9 mouse cellular contexts compared by ENCODE assay signal in genomic region chr5:18087919-18088445, GRCm38 (mm10).
DNase-seq lines count a peak whose midpoint lies in the region; ATAC-seq lines count a peak whose summit lies in the region.
"Had no signal": no experiment of that assay in that cellular context is flagged by ENCODE, and none has a peak within 500 bp of the region (broad histone marks: within the 10 kb centered on the region; RNA-seq: fewer than 3 reads in every experiment).

No protein-coding gene starts in this region.

- no peaks in the 10 kb centered on the region for H3K36me3 ChIP-seq in heart, embryonic 15.5 days

- peak overlapping the region; percentile 48 for H3K4me2 ChIP-seq in heart, embryonic 15.5 days

- H3K27ac ChIP-seq in heart, embryonic 15.5 days: no peak overlapping the region

- no peaks in the 10 kb centered on the region for H3K9me3 ChIP-seq in heart, embryonic 15.5 days (replicated peaks)

- no peak for ATAC-seq in heart, embryonic 15.5 days (replicated peaks; ENCODE audit: insufficient number of reproducible peaks, insufficient read depth, low FRiP score, low read depth)
- ATAC-seq in erythroid progenitor cell, adult 5-6 weeks (replicated peaks; ENCODE audit: low FRiP score, poor library complexity, severe bottlenecking): no peak

- peak overlapping the region; percentile 18; the same call in 1 of the 2 replicates for H3K4me3 ChIP-seq in heart, embryonic 15.5 days
- H3K4me3 ChIP-seq: erythroblast, embryonic 14.5 days had no signal

- 22% methylated on average over 8 of the region's 8 CpGs for whole genome bisulfite sequencing in heart, embryonic 15.5 days

- peak; percentile 67 for DNase-seq in 3T3-L1 (ENCODE audit: low read depth, low spot score)
- DNase-seq in ZHBTc4 (ENCODE audit: low read depth, low spot score): peak; percentile 95
- DNase-seq in embryo, embryonic 10.5 days (ENCODE audit: low spot score): peak; percentile 78
- DNase-seq in kidney, postnatal 14 days: peak; percentile 73
- DNase-seq in lung, adult 18-20 months: peak; percentile 26 to 54
- peak; percentile 14 for DNase-seq in ovary, postnatal 36 days (ENCODE audit: low spot score)

- no peaks in the 10 kb centered on the region for H3K27me3 ChIP-seq in heart, embryonic 15.5 days

- no peak overlapping the region for H3K9ac ChIP-seq in heart, embryonic 15.5 days

- 0 out of 2 replicates have a peak, but pooled peaks cover 3% of the 10 kb centered on the region for H3K4me1 ChIP-seq in heart, embryonic 15.5 days (replicated peaks)

Comparison
In these comparisons a context has a peak if more than half of its experiments do, and no peak if none do; other contexts are left out.
1. DNase-seq: peak in every context shown above with its lines; median percentile 95 in ZHBTc4; 78 in embryo, embryonic 10.5 days; 73 in kidney, postnatal 14 days; 67 in 3T3-L1; 40 in lung, adult 18-20 months; 14 in ovary, postnatal 36 days.